14 mouse cellular contexts compared by ENCODE assay signal in the genomic region with DNA sequence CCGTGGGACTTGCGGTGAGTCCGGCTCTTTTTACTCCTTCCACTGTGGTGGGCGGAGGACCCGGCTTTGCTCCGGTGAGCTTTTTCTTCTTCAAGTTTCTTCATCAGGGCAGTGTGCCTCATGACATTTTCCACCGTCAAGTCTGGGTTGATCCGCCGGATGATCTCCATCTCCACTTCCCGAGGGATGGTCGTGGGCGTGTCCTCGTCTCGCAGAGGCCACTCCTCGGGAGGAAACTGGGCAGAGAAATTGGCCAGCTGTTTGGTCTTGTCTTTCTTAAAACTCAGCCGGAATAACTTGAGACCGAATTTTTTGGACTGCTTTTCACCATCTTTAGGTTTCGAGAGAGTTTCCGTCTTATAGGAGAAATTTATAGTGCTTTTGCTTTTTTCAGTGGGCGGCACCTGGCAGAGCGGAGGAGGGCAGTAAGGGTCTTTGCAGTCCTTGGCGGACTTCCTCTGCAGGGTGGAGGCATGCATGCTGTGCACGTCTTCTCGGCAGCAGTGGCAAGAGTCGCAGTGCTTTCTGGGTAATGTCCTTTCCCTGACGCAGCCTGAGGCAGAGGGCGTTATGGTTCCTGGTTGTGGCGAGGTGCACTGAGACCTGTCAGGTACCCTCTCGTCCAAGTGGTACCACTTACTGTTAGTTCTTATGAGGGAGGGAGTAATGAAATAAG.
"Had no signal": no experiment of that assay in that cellular context is flagged by ENCODE, and none has a peak within 500 bp of the region (broad histone marks: within the 10 kb centered on the region; RNA-seq: fewer than 3 reads in every experiment).

No protein-coding gene starts in this region.

- H3K36me3 ChIP-seq: liver, embryonic 13.5 days had no signal

- H3K27me3 ChIP-seq: limb, embryonic 12.5 days; liver, embryonic 13.5 days; lung, embryonic 15.5 days; midbrain, embryonic 15.5 days; neural tube, embryonic 12.5 days had no signal

- H3K4me3 ChIP-seq: layer of hippocampus, adult 2 months; limb, embryonic 12.5 days; liver, embryonic 13.5 days; lung, embryonic 15.5 days; midbrain, embryonic 10.5 days; midbrain, embryonic 15.5 days; neural tube, embryonic 12.5 days had no signal

- H3K9ac ChIP-seq: limb, embryonic 12.5 days; liver, embryonic 13.5 days; liver, postnatal 0 days; lung, embryonic 15.5 days; midbrain, embryonic 15.5 days; neural tube, embryonic 12.5 days had no signal

- H3K4me2 ChIP-seq: limb, embryonic 12.5 days; liver, embryonic 13.5 days; lung, embryonic 15.5 days; midbrain, embryonic 15.5 days; neural tube, embryonic 12.5 days had no signal

- H3K27ac ChIP-seq: layer of hippocampus, adult 2 months; limb, embryonic 12.5 days; liver, embryonic 13.5 days; lung, embryonic 15.5 days; midbrain, embryonic 10.5 days; midbrain, embryonic 15.5 days; neural tube, embryonic 12.5 days; stomach, postnatal 0 days had no signal

- H3K9me3 ChIP-seq: limb, embryonic 12.5 days; liver, embryonic 13.5 days; lung, embryonic 15.5 days; midbrain, embryonic 15.5 days; neural tube, embryonic 12.5 days had no signal

- H3K4me1 ChIP-seq: limb, embryonic 12.5 days; liver, embryonic 13.5 days; lung, embryonic 15.5 days; midbrain, embryonic 10.5 days; midbrain, embryonic 15.5 days; neural tube, embryonic 12.5 days had no signal

- DNase-seq: kidney, postnatal 10 days; kidney, postnatal 4 days; liver; liver, embryonic 13.5 days; liver, postnatal 0 days; thymus, adult 2 months; thymus, postnatal 25 days had no signal

- ATAC-seq: liver, postnatal 0 days; midbrain, embryonic 15.5 days had no signal
